Mouse (Mus musculus): ENCODE data around the gene Smyd4. TPM values are rescaled to one million over a fixed set of nuclear protein-coding genes. Genes with fewer than 3 reads are reported as not detected.

Smyd4 gene
- polyA plus RNA-seq, 1 experiment from 2014 or later: 13.8 TPM

DNA sequence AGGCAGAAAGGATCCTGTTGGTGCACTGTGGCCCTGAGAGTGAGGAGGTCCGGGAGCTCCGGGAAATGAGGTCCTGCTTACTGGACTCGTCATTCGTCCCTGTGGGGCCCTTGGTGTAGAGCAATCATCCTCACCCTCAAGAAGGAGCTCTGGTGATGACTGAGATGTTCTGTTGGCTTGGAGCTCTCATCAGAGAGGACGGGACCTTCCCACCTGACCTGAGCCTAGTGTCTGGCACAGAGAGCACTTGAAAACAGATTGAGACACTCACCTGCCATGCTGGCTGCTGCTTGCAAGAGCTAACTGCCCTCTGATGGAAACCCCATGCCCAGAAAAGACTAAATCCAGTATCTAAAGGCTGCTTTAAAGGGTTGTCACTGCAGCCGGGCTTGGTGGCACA, 56.6 kb downstream of the Smyd4 start:
- no peak overlapping the region for H3K27ac ChIP-seq (replicated peaks in 1 of 2; ENCODE audit: control insufficient read depth in 1 of 2, insufficient read depth in 1 of 2, low read depth in 2 of 2, low read length in 2 of 2)
- H3K9ac ChIP-seq (ENCODE audit: low read length): no peak overlapping the region
- no peak overlapping the region for H3K4me3 ChIP-seq (ENCODE audit: control insufficient read depth in 1 of 2, insufficient read depth in 1 of 2, low read depth in 1 of 2, low read length in 2 of 2)
- no peak for ATAC-seq (ENCODE audit: insufficient number of reproducible peaks, insufficient read depth, low FRiP score, low read depth)
- no peaks in the 10 kb centered on the region for H3K27me3 ChIP-seq (ENCODE audit: control insufficient read depth, insufficient read depth, low read length)
- no peak overlapping the region for H3K4me2 ChIP-seq (ENCODE audit: low read length)
- H3K9me3 ChIP-seq (ENCODE audit: control insufficient read depth, low read length): no peaks in the 10 kb centered on the region
- WGBS: 88% methylated on average over 6 of the region's 6 CpGs
- H3K4me1 ChIP-seq (ENCODE audit: control insufficient read depth in 2 of 2, insufficient read depth in 2 of 2, low read length in 2 of 2): peaks cover 8 to 19% of the 10 kb centered on the region in 2 experiments
- peaks cover 14% of the 10 kb centered on the region; the same call in 1 of the 2 replicates for H3K36me3 ChIP-seq (ENCODE audit: control insufficient read depth, insufficient read depth, low read length)

DNA sequence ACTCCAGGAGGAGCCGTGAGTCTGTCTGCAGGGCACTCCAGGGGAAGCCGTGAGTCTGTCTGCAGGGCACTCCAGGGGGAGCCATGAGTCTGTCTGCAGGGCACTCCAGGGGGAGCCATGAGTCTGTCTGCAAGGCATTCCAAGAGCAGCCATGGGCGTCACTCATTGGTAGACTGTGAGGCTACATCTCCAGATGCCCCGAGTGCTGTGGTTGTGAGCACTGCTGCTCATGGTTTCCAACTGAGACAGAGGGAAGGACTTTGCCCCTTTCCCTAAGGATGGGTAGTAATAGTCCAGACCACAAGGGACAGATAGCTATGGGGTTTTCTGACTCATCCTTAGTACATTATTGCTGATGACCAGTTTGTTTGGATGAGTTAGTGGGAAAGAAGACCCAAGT, 57.9 kb downstream of the Smyd4 start:
- no peak for ATAC-seq (ENCODE audit: insufficient number of reproducible peaks, insufficient read depth, low FRiP score, low read depth)
- H3K9me3 ChIP-seq (ENCODE audit: control insufficient read depth, low read length): no peaks in the 10 kb centered on the region
- no peak overlapping the region for H3K4me2 ChIP-seq (ENCODE audit: low read length)
- H3K4me3 ChIP-seq (ENCODE audit: control insufficient read depth in 1 of 2, insufficient read depth in 1 of 2, low read depth in 1 of 2, low read length in 2 of 2): no peak overlapping the region
- 60% methylated on average over 4 of the region's 4 CpGs for WGBS
- peaks cover 8 to 19% of the 10 kb centered on the region in 2 experiments for H3K4me1 ChIP-seq (ENCODE audit: control insufficient read depth in 2 of 2, insufficient read depth in 2 of 2, low read length in 2 of 2)
- H3K27ac ChIP-seq (replicated peaks in 1 of 2; ENCODE audit: control insufficient read depth in 1 of 2, insufficient read depth in 1 of 2, low read depth in 2 of 2, low read length in 2 of 2): no peak overlapping the region
- H3K27me3 ChIP-seq (ENCODE audit: control insufficient read depth, insufficient read depth, low read length): no peaks in the 10 kb centered on the region
- H3K36me3 ChIP-seq (ENCODE audit: control insufficient read depth, insufficient read depth, low read length): peaks cover 15% of the 10 kb centered on the region
- no peak overlapping the region for H3K9ac ChIP-seq (ENCODE audit: low read length)

DNA sequence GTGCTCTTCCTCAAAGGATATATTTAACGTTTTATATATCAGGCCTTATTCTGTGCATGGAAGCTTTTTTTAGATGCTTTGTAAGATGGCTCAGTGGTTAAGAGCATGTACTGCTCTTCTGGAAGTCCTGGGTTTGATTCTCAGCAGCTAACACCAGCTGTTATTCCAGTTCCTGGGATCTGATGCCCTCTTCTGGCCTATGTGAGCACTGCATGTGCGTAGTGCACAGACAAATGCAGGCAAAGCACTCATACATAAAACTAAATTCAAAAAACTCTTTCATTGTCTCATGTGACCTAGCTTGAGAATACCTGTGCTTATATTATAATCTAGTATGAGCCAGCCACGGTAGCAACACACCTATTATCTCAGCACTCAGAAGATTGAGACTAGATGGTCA, 58.6 kb downstream of the Smyd4 start:
- Histone ChIP-seq H3K9me3 (ENCODE audit: control insufficient read depth, low read length) (no peaks in the 10 kb centered on the region), H3K4me1 (ENCODE audit: control insufficient read depth in 2 of 2, insufficient read depth in 2 of 2, low read length in 2 of 2) (peaks cover 8 to 19% of the 10 kb centered on the region in 2 experiments), H3K4me3 (ENCODE audit: control insufficient read depth in 1 of 2, insufficient read depth in 1 of 2, low read depth in 1 of 2, low read length in 2 of 2) (no peak overlapping the region), H3K4me2 (ENCODE audit: low read length) (no peak overlapping the region), H3K36me3 (ENCODE audit: control insufficient read depth, insufficient read depth, low read length) (peaks cover 14% of the 10 kb centered on the region), H3K27ac (replicated peaks in 1 of 2; ENCODE audit: control insufficient read depth in 1 of 2, insufficient read depth in 1 of 2, low read depth in 2 of 2, low read length in 2 of 2) (no peak overlapping the region), H3K9ac (ENCODE audit: low read length) (no peak overlapping the region), H3K27me3 (ENCODE audit: control insufficient read depth, insufficient read depth, low read length) (no peaks in the 10 kb centered on the region)
- no peak for ATAC-seq (ENCODE audit: insufficient number of reproducible peaks, insufficient read depth, low FRiP score, low read depth)
- 37% methylated on average over 3 of the region's 3 CpGs for WGBS

DNA sequence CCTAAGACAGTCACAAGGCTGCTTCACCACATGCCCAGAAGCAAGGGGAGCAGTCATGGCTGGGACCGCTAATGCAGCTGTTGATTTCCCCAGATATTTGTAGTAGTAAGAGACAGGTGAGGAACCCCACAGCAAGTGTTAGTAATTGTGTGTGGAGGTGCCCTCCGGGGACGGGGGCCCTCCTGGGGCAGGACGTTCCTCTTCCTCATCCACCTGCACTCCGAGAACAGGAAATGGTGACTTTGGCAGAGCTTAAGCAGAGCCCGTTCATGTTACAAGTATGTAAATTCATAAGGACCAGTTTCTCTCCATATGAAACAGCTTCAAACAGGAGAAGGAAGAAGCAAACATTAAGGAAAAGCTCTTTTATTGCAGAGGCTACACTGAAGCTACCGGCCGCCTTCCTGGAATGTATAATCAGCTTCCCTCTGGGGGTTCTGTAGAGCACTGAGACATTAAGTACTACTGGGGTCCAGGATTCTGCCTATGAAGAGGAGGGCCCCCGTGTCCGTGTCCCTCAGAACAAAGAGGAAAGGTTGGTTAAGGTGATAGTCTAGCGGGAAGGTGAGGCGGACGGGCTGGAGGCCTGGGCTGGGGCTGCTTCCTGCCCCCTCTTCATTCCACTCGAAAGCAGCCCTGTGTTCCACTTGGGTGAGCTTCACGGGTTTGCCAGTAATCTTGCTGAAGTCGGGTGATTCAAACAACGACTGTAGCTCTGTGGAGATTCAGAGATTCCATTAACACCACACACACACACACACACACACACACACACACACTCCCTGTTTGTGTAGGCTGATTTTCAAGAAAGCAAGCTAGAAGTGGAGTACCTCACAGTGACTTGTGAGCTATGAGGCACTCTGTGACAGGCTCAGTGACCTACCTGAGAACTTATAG, 61.7 kb downstream of the Smyd4 start:
- Histone ChIP-seq H3K4me3 (ENCODE audit: control insufficient read depth in 1 of 2, insufficient read depth in 1 of 2, low read depth in 1 of 2, low read length in 2 of 2) (no peak overlapping the region), H3K9ac (ENCODE audit: low read length) (no peak overlapping the region), H3K4me2 (ENCODE audit: low read length) (no peak overlapping the region), H3K27me3 (ENCODE audit: control insufficient read depth, insufficient read depth, low read length) (no peaks in the 10 kb centered on the region), H3K27ac (replicated peaks in 1 of 2; ENCODE audit: control insufficient read depth in 1 of 2, insufficient read depth in 1 of 2, low read depth in 2 of 2, low read length in 2 of 2) (no peak overlapping the region), H3K9me3 (ENCODE audit: control insufficient read depth, low read length) (no peaks in the 10 kb centered on the region), H3K4me1 (ENCODE audit: control insufficient read depth in 2 of 2, insufficient read depth in 2 of 2, low read length in 2 of 2) (no peaks in the 10 kb centered on the region), H3K36me3 (ENCODE audit: control insufficient read depth, insufficient read depth, low read length) (peaks cover 14% of the 10 kb centered on the region)
- ATAC-seq (ENCODE audit: insufficient number of reproducible peaks, insufficient read depth, low FRiP score, low read depth): no peak
- 75% methylated on average over 17 of the region's 17 CpGs for WGBS

DNA sequence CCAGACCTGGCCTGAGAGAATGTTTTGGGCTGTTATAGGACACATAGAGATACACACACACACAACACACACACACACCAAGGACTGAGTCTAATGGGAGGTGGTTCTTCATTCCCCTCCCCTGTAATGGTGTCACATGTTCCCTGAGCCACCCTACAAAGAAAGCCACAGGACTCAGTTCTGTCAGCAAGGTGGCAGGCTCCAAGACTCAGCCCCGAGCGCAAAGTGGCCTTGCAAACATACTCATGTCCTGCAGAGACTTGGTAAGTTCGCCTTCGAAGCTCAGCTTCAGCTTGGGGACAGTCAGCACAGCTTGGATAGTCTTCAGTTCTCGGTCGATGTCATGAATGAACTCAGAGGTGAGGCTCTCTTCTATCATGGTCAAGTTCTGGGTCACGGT, 62.4 kb downstream of the Smyd4 start:
- H3K9ac ChIP-seq (ENCODE audit: low read length): no peak overlapping the region
- no peaks in the 10 kb centered on the region for H3K9me3 ChIP-seq (ENCODE audit: control insufficient read depth, low read length)
- H3K4me2 ChIP-seq (ENCODE audit: low read length): no peak overlapping the region
- H3K27ac ChIP-seq (replicated peaks in 1 of 2; ENCODE audit: control insufficient read depth in 1 of 2, insufficient read depth in 1 of 2, low read depth in 2 of 2, low read length in 2 of 2): no peak overlapping the region
- 82% methylated on average over 7 of the region's 7 CpGs for WGBS
- no peak overlapping the region for H3K4me3 ChIP-seq (ENCODE audit: control insufficient read depth in 1 of 2, insufficient read depth in 1 of 2, low read depth in 1 of 2, low read length in 2 of 2)
- no peak for ATAC-seq (ENCODE audit: insufficient number of reproducible peaks, insufficient read depth, low FRiP score, low read depth)
- no peaks in the 10 kb centered on the region for H3K27me3 ChIP-seq (ENCODE audit: control insufficient read depth, insufficient read depth, low read length)
- H3K4me1 ChIP-seq (ENCODE audit: control insufficient read depth in 2 of 2, insufficient read depth in 2 of 2, low read length in 2 of 2): no peaks in the 10 kb centered on the region
- peaks cover 14% of the 10 kb centered on the region for H3K36me3 ChIP-seq (ENCODE audit: control insufficient read depth, insufficient read depth, low read length)

DNA sequence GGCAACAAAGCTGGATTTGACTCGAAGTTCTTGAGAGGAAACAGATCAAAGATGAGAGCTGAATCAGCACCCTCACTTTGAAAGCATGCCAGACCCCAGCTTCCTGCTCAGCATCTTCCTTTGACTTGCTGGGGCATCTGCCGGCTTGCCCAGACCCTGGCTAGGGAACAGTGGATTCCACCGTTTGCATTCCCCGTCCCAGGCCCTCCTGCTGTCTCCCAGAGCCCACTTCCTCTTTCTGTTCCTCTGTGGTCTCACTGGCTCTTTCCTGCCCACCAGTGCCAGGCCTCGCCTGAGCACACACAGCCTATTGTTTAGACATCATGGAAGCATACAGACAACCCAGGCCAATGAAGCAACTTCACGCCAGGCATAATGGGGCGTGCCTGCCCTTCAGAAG, 66.9 kb downstream of the Smyd4 start:
- Histone ChIP-seq H3K9ac (ENCODE audit: low read length) (no peak overlapping the region), H3K4me2 (ENCODE audit: low read length) (no peak overlapping the region), H3K9me3 (ENCODE audit: control insufficient read depth, low read length) (no peaks in the 10 kb centered on the region), H3K27ac (replicated peaks in 1 of 2; ENCODE audit: control insufficient read depth in 1 of 2, insufficient read depth in 1 of 2, low read depth in 2 of 2, low read length in 2 of 2) (no peak overlapping the region), H3K4me3 (ENCODE audit: control insufficient read depth in 1 of 2, insufficient read depth in 1 of 2, low read depth in 1 of 2, low read length in 2 of 2) (no peak overlapping the region), H3K36me3 (ENCODE audit: control insufficient read depth, insufficient read depth, low read length) (peaks cover 8% of the 10 kb centered on the region), H3K27me3 (ENCODE audit: control insufficient read depth, insufficient read depth, low read length) (no peaks in the 10 kb centered on the region), H3K4me1 (ENCODE audit: control insufficient read depth in 2 of 2, insufficient read depth in 2 of 2, low read length in 2 of 2) (no peaks in the 10 kb centered on the region)
- 50% methylated on average over 7 of the region's 7 CpGs for WGBS
- ATAC-seq (ENCODE audit: insufficient number of reproducible peaks, insufficient read depth, low FRiP score, low read depth): no peak

DNA sequence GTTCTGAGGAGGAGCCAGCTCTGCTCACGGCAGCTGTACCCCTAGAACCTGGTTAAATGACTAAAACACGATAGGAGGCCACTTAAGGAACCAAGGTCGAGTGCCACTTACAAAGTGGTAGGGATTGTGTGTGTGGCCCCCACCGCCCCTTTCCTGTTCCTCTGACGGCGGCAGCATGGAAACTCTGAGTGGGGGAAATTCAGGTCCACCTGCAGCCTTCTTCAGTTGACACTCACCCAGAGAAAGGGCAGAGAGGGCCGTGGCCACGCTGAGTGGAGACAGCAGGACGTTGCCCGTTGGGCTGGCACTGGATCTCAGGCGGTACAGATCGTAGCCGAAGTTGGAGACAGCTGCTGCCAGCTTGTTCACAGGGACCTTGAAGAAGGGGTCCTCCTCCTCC, 67.8 kb downstream of the Smyd4 start:
- 75% methylated on average over 13 of the region's 13 CpGs for WGBS

DNA sequence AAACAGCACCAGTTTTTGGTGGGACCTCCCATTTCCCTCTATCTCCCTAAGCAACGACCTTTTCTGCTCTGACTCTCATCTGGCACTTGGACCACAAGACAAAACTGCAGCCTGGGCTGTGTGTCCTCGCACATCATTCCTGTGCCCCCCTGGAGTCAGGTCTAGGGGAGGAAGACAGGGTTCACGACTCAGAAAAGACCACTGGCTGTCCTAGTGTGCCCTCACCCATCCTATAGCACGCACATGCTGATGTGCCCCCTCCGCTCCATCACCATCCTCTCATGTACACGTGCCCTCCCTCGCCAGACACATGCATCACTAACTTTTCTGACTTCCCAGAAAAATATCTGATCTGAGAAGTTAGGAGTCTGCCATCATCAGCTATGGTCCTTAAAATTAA, 71.8 kb downstream of the Smyd4 start:
- Histone ChIP-seq H3K27me3 (ENCODE audit: control insufficient read depth, insufficient read depth, low read length) (no peaks in the 10 kb centered on the region), H3K36me3 (ENCODE audit: control insufficient read depth, insufficient read depth, low read length) (no peaks in the 10 kb centered on the region), H3K9me3 (ENCODE audit: control insufficient read depth, low read length) (no peaks in the 10 kb centered on the region), H3K27ac (replicated peaks in 1 of 2; ENCODE audit: control insufficient read depth in 1 of 2, insufficient read depth in 1 of 2, low read depth in 2 of 2, low read length in 2 of 2) (no peak overlapping the region), H3K4me2 (ENCODE audit: low read length) (no peak overlapping the region), H3K4me3 (ENCODE audit: control insufficient read depth in 1 of 2, insufficient read depth in 1 of 2, low read depth in 1 of 2, low read length in 2 of 2) (no peak overlapping the region), H3K4me1 (ENCODE audit: control insufficient read depth in 2 of 2, insufficient read depth in 2 of 2, low read length in 2 of 2) (peaks cover 4 to 8% of the 10 kb centered on the region in 2 experiments; a peak in 1 of 4 replicates), H3K9ac (ENCODE audit: low read length) (no peak overlapping the region)
- ATAC-seq (ENCODE audit: insufficient number of reproducible peaks, insufficient read depth, low FRiP score, low read depth): no peak
- WGBS: 76% methylated on average over 7 of the region's 7 CpGs

More for the DNA sequence above, 67.8 kb downstream of the Smyd4 start:
- Histone ChIP-seq H3K36me3 (ENCODE audit: control insufficient read depth, insufficient read depth, low read length) (no peaks in the 10 kb centered on the region), H3K9me3 (ENCODE audit: control insufficient read depth, low read length) (no peaks in the 10 kb centered on the region), H3K4me1 (ENCODE audit: control insufficient read depth in 2 of 2, insufficient read depth in 2 of 2, low read length in 2 of 2) (no peaks in the 10 kb centered on the region), H3K27ac (replicated peaks in 1 of 2; ENCODE audit: control insufficient read depth in 1 of 2, insufficient read depth in 1 of 2, low read depth in 2 of 2, low read length in 2 of 2) (no peak overlapping the region), H3K4me3 (ENCODE audit: control insufficient read depth in 1 of 2, insufficient read depth in 1 of 2, low read depth in 1 of 2, low read length in 2 of 2) (no peak overlapping the region), H3K27me3 (ENCODE audit: control insufficient read depth, insufficient read depth, low read length) (no peaks in the 10 kb centered on the region), H3K4me2 (ENCODE audit: low read length) (no peak overlapping the region), H3K9ac (ENCODE audit: low read length) (no peak overlapping the region)
- no peak for ATAC-seq (ENCODE audit: insufficient number of reproducible peaks, insufficient read depth, low FRiP score, low read depth)
